Mouse (Mus musculus) thymus, adult 2 months (tissue): ENCODE measurements at regions not wholly inside any gene's neighbourhood (a gene's known extent, or its start where the extent isn't known, plus 50 kb on each side); places are given as distances from the start of the nearest gene placed in this dataset.

Source experiments
- DNase-seq: peaks from one replicate; pipeline ENCODE4 v3.0.0; 2021
- H3K27ac ChIP-seq: fragments of 200-500 bp; 2 replicates; pipeline ENCODE4 v1.5.1; 2012; ENCODE audit warnings: low read length, control low read depth; ENCODE audit not compliant: control insufficient read depth, insufficient read depth
- H3K27me3 ChIP-seq: fragments of 200-500 bp; 2 replicates; pipeline ENCODE4 v1.6.1; 2012; ENCODE audit warnings: mild to moderate bottlenecking, low read length, moderate library complexity, mixed read lengths; ENCODE audit not compliant: control insufficient read depth, insufficient read depth
- H3K36me3 ChIP-seq: fragments of 200-500 bp; 2 replicates; pipeline ENCODE4 v1.6.1; 2012; ENCODE audit warnings: mild to moderate bottlenecking, low read length, moderate library complexity; ENCODE audit not compliant: control insufficient read depth, insufficient read depth
- H3K4me1 ChIP-seq: fragments of 200-500 bp; replicated peaks from 2 replicates; pipeline ENCODE4 v1.6.1; 2012; ENCODE audit warnings: low read length; ENCODE audit not compliant: control insufficient read depth, insufficient read depth
- H3K4me3 ChIP-seq: fragments of 200-500 bp; 2 replicates; pipeline ENCODE4 v1.5.1; 2012; ENCODE audit warnings: mild to moderate bottlenecking, low read length, control low read depth, moderate library complexity; ENCODE audit not compliant: control insufficient read depth, insufficient read depth
- CTCF ChIP-seq: fragments of 200-500 bp; IDR thresholded peaks from 2 replicates; pipeline ENCODE4 v1.5.1; 2012; ENCODE audit warnings: mild to moderate bottlenecking, control low read depth, low read length, moderate library complexity, borderline replicate concordance; ENCODE audit not compliant: control insufficient read depth, poor library complexity, insufficient read depth; ENCODE audit errors: extremely low read depth
- POLR2A ChIP-seq: fragments of 200-500 bp; IDR thresholded peaks from 2 replicates; pipeline ENCODE4 v1.6.1; 2012; ENCODE audit warnings: mild to moderate bottlenecking, low read length, control low read depth, moderate library complexity; ENCODE audit not compliant: control insufficient read depth, poor library complexity, insufficient read depth; ENCODE audit errors: extremely low read depth
- WGBS: fragments of 180-500 bp; shearing (Covaris S2); methylation state at CpG from one replicate; pipeline ENCODE4 v1.1.7; 2018; 5-methylcytosine and 5-hydroxymethylcytosine counted together

DNA sequence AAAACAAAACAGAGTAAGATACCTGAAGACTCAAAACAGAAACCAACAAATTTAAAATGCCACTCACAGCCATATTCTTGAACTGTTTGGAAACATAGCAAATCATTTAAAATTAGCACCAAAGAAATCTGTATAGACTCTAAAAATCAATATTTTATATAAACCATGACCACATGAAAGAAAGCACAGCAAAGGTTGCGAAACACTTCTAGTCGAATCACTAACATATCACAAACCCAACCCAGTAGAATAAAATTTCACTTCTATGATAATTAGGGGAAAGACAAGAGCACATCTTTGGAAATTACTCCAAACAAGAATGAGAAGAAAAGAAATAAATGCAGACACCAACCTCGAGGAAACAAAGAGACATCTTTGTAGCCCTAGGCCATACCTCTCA is 630.0 kb upstream of the Sox9 start:
- Histone ChIP-seq H3K27me3 (no peaks in the 10 kb centered on the region), H3K4me1 (no peaks in the 10 kb centered on the region)
- WGBS: 88% methylated on average over 3 of the region's 3 CpGs

DNA sequence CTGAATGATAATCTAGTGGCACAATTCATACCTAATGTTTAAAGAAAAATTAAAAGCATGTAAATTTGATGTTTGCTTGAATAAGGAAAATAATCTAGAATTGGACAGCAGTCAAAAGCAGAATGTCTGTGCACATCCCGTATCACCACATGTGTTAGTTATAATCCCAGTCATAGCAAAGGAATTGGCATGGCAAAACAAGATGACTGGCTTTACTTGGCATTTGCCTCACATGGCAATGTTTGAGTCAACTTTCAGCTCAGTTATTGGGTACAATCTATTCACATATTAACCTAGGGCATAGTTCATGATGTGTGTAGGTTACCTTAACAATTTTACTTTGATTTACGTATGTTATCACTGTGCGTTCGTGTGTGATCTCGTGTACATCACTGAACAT is 628.8 kb upstream of the Sox9 start:
- Histone ChIP-seq H3K36me3 (no peaks in the 10 kb centered on the region), H3K4me3 (no peak overlapping the region), H3K27ac (no peak overlapping the region), H3K27me3 (no peaks in the 10 kb centered on the region), H3K4me1 (no peaks in the 10 kb centered on the region)
- TF ChIP-seq CTCF: no peak
- TF ChIP-seq POLR2A: no peak
- DNase-seq: no peak
- WGBS: 97% methylated on average over 5 of the region's 5 CpGs

More for the DNA sequence above, 630.0 kb upstream of the Sox9 start:
- TF ChIP-seq POLR2A: no peak
- no peak for TF ChIP-seq CTCF
- no peak for DNase-seq
- Histone ChIP-seq H3K36me3 (no peaks in the 10 kb centered on the region), H3K4me3 (no peak overlapping the region), H3K27ac (no peak overlapping the region)

DNA sequence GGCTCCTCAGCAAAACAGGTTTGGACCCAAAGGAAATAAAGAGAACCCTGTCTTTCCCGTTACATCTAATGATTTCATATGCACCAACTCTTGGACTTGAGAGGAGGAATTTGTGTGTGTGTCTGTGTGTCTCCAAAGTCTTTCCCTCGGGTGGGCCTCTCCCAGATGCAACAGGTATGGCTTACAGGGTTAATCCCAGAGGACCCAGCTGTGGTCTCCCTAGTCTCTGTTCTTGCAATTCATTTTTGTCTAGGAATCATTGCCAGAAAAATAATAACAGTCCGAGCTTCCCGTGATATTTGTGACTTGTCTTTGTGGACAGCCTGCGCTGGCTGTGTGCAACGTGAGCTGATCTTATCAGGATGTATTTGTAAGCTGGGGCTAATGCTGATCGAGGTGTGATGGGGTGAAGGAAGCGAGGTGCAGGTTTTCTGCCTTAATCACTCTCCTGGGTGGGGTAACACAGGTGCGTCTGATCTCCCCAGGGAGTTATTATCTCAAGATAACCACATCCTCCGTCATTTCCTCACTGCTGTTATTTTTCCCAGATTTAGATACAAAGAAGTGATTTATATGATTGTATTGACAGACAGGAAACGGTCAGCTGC is 627.2 kb upstream of the Sox9 start:
- no peak for DNase-seq
- Histone ChIP-seq H3K36me3 (no peaks in the 10 kb centered on the region), H3K27ac (no peak overlapping the region), H3K4me1 (no peaks in the 10 kb centered on the region), H3K27me3 (no peaks in the 10 kb centered on the region), H3K4me3 (no peak overlapping the region)
- 20% methylated on average over 11 of the region's 11 CpGs for WGBS
- TF ChIP-seq POLR2A (no peak), CTCF (no peak)

DNA sequence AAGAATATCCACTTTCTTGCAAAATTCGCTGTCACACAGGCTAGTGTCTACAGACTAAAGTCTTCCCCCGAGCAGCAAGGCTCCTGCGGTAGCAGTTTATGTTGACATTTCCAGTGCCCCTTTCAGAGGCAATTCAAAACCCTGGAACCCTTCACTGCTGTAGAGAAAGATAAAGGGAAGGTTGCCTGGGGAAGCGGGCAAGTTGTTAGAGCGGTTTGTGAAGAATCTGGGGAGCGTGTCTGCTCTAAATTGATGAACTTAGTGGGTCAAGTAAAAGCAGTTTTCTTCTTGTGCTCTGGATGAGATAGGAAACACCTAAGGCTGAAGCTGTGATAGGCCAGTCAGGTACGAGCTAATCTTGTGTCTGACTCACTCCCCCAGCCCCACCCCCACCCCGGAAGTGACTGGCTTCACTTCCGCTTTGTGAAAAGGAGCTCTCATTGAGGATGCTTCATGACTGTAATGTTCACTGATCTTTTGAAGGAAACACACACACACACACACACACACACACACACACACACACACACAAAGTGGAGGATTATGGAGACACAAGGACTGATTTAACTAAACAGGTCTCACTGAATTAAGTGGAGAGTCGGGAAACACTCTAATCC is 626.6 kb upstream of the Sox9 start:
- WGBS: 26% methylated on average over 10 of the region's 10 CpGs
- H3K4me3 ChIP-seq: no peak overlapping the region
- H3K27me3 ChIP-seq: no peaks in the 10 kb centered on the region
- H3K36me3 ChIP-seq: no peaks in the 10 kb centered on the region
- TF ChIP-seq CTCF (no peak), POLR2A (no peak)
- H3K27ac ChIP-seq: no peak overlapping the region
- no peak for DNase-seq
- no peaks in the 10 kb centered on the region for H3K4me1 ChIP-seq

DNA sequence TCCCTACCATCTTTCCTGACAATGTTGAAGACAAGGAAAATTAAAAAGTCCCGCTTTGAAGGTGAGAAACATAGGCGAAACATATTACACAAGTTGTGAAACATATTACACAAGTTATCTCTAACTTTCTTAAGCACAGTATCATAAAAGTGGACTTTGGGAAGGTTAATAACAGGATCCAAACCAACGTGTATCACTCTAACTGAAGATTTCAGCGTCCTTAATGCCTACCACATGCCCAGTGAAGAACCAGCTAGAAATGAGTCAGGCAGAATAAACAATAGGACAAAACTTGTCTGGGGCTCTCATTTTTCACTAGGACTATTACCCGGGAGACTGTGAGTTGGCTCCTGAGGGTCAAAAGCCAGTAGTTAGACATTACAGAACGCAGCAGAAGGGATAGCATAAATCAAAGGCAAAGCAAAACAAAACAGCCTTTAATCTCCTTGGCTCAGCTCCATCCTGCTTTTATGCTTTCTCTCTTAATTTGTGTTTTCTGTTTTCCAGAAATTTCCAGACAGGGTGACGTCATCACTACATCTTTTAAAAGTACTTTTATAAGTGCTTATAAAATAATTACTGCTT is 618.3 kb upstream of the Sox9 start:
- WGBS: 74% methylated on average over 7 of the region's 7 CpGs
- no peak for DNase-seq
- Histone ChIP-seq H3K27ac (no peak overlapping the region), H3K36me3 (no peaks in the 10 kb centered on the region), H3K4me3 (no peak overlapping the region), H3K27me3 (no peaks in the 10 kb centered on the region), H3K4me1 (no peaks in the 10 kb centered on the region)
- TF ChIP-seq CTCF (no peak), POLR2A (no peak)

DNA sequence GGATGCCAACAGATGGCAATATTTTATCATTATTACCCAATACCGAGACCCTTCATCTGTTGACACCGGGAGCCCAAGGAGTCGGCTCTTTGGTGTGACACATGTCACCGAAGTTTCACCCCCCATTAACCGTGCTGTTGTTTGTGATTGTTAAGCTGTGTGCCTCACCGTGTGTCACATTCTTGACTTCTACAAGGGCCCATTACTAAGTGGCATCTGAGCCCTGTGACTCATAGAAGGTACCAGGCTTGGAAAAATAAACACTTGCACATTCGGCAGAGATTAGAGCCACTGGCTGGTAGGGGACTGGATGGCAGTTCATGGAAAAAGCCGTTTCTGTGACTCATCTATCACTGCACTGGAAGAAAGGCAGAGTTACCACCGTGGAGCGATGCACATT is 608.4 kb upstream of the Sox9 start:
- WGBS: 82% methylated on average over 10 of the region's 10 CpGs
- no peak overlapping the region for H3K27ac ChIP-seq
- no peak for TF ChIP-seq CTCF
- no peak for TF ChIP-seq POLR2A

DNA sequence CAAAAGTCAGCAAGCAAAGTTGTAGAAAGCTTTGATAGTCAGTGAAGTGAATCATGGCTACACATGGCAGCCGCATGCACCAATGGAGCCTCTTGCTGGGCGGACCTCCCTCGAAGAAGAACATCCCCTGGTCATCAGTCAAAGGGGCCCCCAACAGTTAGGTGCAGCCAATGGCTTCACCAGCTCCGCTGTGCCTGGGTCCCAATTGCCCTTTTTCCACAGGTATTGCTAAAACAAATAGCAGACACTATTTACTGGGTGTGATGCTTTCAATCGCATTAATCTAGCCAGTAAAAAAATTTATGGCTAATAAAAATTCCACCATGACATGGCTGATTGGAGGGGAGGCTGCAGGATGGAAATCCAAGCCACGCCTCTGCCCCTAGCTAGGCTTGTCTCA is 606.7 kb upstream of the Sox9 start:
- TF ChIP-seq CTCF: no peak
- no peak for TF ChIP-seq POLR2A
- Histone ChIP-seq H3K4me1 (no peaks in the 10 kb centered on the region), H3K36me3 (no peaks in the 10 kb centered on the region), H3K27ac (no peak overlapping the region), H3K27me3 (no peaks in the 10 kb centered on the region), H3K4me3 (no peak overlapping the region)
- WGBS: 95% methylated on average over 6 of the region's 6 CpGs
- DNase-seq: no peak

More for the DNA sequence above, 608.4 kb upstream of the Sox9 start:
- Histone ChIP-seq H3K4me1 (no peaks in the 10 kb centered on the region), H3K4me3 (no peak overlapping the region), H3K36me3 (no peaks in the 10 kb centered on the region), H3K27me3 (no peaks in the 10 kb centered on the region)
- no peak for DNase-seq
